Mouse (Mus musculus): ENCODE data around the gene Sstr3. TPM values are rescaled to one million over a fixed set of nuclear protein-coding genes. Genes with fewer than 3 reads are reported as not detected.
A peak's percentile ranks its signal among the peaks of the same experiment; 100 is the strongest.

Sstr3 gene
- polyA plus RNA-seq, 1 experiment: 6.0 TPM

GRCm38 (mm10) chr15:78535723-78536421, 8.6 kb downstream of the Sstr3 start:
- peaks cover 5% of the 10 kb centered on the region for H3K4me1 ChIP-seq (ENCODE audit: control insufficient read depth, insufficient read depth, low read length)
- no peak overlapping the region for H3K4me3 ChIP-seq (ENCODE audit: control insufficient read depth, low read depth, low read length)
- H3K36me3 ChIP-seq (ENCODE audit: control insufficient read depth, insufficient read depth, low read length): no peaks in the 10 kb centered on the region
- H3K27ac ChIP-seq (ENCODE audit: control insufficient read depth, insufficient read depth, low read depth, low read length): no peak overlapping the region
- H3K27me3 ChIP-seq (ENCODE audit: control insufficient read depth, insufficient read depth, low read length): no peaks in the 10 kb centered on the region
- TF ChIP-seq CTCF (IDR thresholded peaks at IDR 0.05; ENCODE audit: control insufficient read depth, insufficient read depth, insufficient replicate concordance, low read depth, low read length) (no peak), POLR2A (IDR thresholded peaks at IDR 0.05; ENCODE audit: control insufficient read depth, low read depth, low read length) (no peak)

- no peak overlapping the region for H3K27ac ChIP-seq (ENCODE audit: control insufficient read depth, insufficient read depth, low read depth, low read length)
- peaks cover 9% of the 10 kb centered on the region for H3K4me1 ChIP-seq (ENCODE audit: control insufficient read depth, insufficient read depth, low read length)
- H3K27me3 ChIP-seq (ENCODE audit: control insufficient read depth, insufficient read depth, low read length): no peaks in the 10 kb centered on the region
- TF ChIP-seq POLR2A (IDR thresholded peaks at IDR 0.05; ENCODE audit: control insufficient read depth, low read depth, low read length): no peak
- no peak for TF ChIP-seq CTCF (IDR thresholded peaks at IDR 0.05; ENCODE audit: control insufficient read depth, insufficient read depth, insufficient replicate concordance, low read depth, low read length)
- no peak overlapping the region for H3K4me3 ChIP-seq (ENCODE audit: control insufficient read depth, low read depth, low read length)
- no peaks in the 10 kb centered on the region for H3K36me3 ChIP-seq (ENCODE audit: control insufficient read depth, insufficient read depth, low read length)
Measured at GRCm38 (mm10) chr15:78533346-78533835, 11.1 kb downstream of the Sstr3 start.

GRCm38 (mm10) chr15:78532566-78533345, 11.7 kb downstream of the Sstr3 start:
- no peak for TF ChIP-seq POLR2A (IDR thresholded peaks at IDR 0.05; ENCODE audit: control insufficient read depth, low read depth, low read length)
- TF ChIP-seq CTCF (IDR thresholded peaks at IDR 0.05; ENCODE audit: control insufficient read depth, insufficient read depth, insufficient replicate concordance, low read depth, low read length): no peak
- H3K4me3 ChIP-seq (ENCODE audit: control insufficient read depth, low read depth, low read length): no peak overlapping the region
- peaks cover 9% of the 10 kb centered on the region for H3K4me1 ChIP-seq (ENCODE audit: control insufficient read depth, insufficient read depth, low read length)
- no peaks in the 10 kb centered on the region for H3K36me3 ChIP-seq (ENCODE audit: control insufficient read depth, insufficient read depth, low read length)
- no peak overlapping the region for H3K27ac ChIP-seq (ENCODE audit: control insufficient read depth, insufficient read depth, low read depth, low read length)
- no peaks in the 10 kb centered on the region for H3K27me3 ChIP-seq (ENCODE audit: control insufficient read depth, insufficient read depth, low read length)

GRCm38 (mm10) chr15:78531901-78532469, 12.5 kb downstream of the Sstr3 start:
- H3K27me3 ChIP-seq (ENCODE audit: control insufficient read depth, insufficient read depth, low read length): no peaks in the 10 kb centered on the region
- peak overlapping the region; percentile 92 for H3K27ac ChIP-seq (ENCODE audit: control insufficient read depth, insufficient read depth, low read depth, low read length)
- H3K4me1 ChIP-seq (ENCODE audit: control insufficient read depth, insufficient read depth, low read length): peaks cover 9% of the 10 kb centered on the region
- no peaks in the 10 kb centered on the region for H3K36me3 ChIP-seq (ENCODE audit: control insufficient read depth, insufficient read depth, low read length)
- H3K4me3 ChIP-seq (ENCODE audit: control insufficient read depth, low read depth, low read length): peak overlapping the region; percentile 8; the same call in 1 of the 2 replicates
- TF ChIP-seq CTCF (IDR thresholded peaks at IDR 0.05; ENCODE audit: control insufficient read depth, insufficient read depth, insufficient replicate concordance, low read depth, low read length) (peak; percentile 96), POLR2A (IDR thresholded peaks at IDR 0.05; ENCODE audit: control insufficient read depth, low read depth, low read length) (0 out of 2 replicates have a peak, but pooled peaks have one; percentile 11)

- TF ChIP-seq CTCF (IDR thresholded peaks at IDR 0.05; ENCODE audit: control insufficient read depth, insufficient read depth, insufficient replicate concordance, low read depth, low read length) (no peak), POLR2A (IDR thresholded peaks at IDR 0.05; ENCODE audit: control insufficient read depth, low read depth, low read length) (no peak)
- H3K36me3 ChIP-seq (ENCODE audit: control insufficient read depth, insufficient read depth, low read length): no peaks in the 10 kb centered on the region
- H3K4me1 ChIP-seq (ENCODE audit: control insufficient read depth, insufficient read depth, low read length): peaks cover 9% of the 10 kb centered on the region
- H3K27ac ChIP-seq (ENCODE audit: control insufficient read depth, insufficient read depth, low read depth, low read length): peak overlapping the region; percentile 92
- H3K27me3 ChIP-seq (ENCODE audit: control insufficient read depth, insufficient read depth, low read length): no peaks in the 10 kb centered on the region
- H3K4me3 ChIP-seq (ENCODE audit: control insufficient read depth, low read depth, low read length): no peak overlapping the region
Measured at GRCm38 (mm10) chr15:78531451-78531720, 13.1 kb downstream of the Sstr3 start.

GRCm38 (mm10) chr15:78530671-78531450, 13.6 kb downstream of the Sstr3 start, which contains the start of gene C1qtnf6:
Gene C1qtnf6, minus strand, starts transcription at chr15:78531416.
- Histone ChIP-seq H3K27ac (ENCODE audit: control insufficient read depth, insufficient read depth, low read depth, low read length) (peak within 1 kb of the TSS; percentile 92), H3K36me3 (ENCODE audit: control insufficient read depth, insufficient read depth, low read length) (no peaks in the 10 kb centered on the region), H3K4me3 (ENCODE audit: control insufficient read depth, low read depth, low read length) (peak within 1 kb of the TSS; percentile 10), H3K27me3 (ENCODE audit: control insufficient read depth, insufficient read depth, low read length) (no peaks in the 10 kb centered on the region), H3K4me1 (ENCODE audit: control insufficient read depth, insufficient read depth, low read length) (peaks cover 9% of the 10 kb centered on the region)
- TF ChIP-seq CTCF (IDR thresholded peaks at IDR 0.05; ENCODE audit: control insufficient read depth, insufficient read depth, insufficient replicate concordance, low read depth, low read length) (no peak), POLR2A (IDR thresholded peaks at IDR 0.05; ENCODE audit: control insufficient read depth, low read depth, low read length) (no peak)
